Mouse (Mus musculus) T-helper 2 cell (primary cell): ENCODE results near the gene Imp3.

Source experiments
- in situ Hi-C: fragments of 300-600 bp; cut with MboI, MseI; formaldehyde crosslinking; loops from one replicate; pipeline ENCODE4 v1.15.1; 2025; ENCODE audit warnings: high pct_unique_total_duplicates

The Imp3 gene

DNA sequence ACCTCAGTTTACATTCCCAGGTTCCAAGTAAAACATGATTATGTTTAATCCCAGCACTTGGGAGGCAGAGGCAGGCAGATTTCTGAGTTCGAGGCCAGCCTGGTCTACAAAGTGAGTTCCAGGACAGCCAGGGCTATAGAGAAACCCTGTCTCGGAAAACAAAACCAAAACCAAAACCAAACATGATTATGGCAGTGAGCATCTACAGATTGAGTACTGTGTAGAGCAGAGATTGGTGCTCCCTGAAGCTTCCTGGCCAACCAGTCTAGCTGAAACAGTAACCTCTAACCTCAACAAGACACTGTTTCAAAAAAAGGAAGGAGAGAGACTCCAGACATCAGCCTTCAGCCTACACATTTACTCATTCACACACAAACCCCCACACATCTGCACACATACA is 21.4 kb downstream of the Imp3 start:
- in situ Hi-C loops: no loop called here

DNA sequence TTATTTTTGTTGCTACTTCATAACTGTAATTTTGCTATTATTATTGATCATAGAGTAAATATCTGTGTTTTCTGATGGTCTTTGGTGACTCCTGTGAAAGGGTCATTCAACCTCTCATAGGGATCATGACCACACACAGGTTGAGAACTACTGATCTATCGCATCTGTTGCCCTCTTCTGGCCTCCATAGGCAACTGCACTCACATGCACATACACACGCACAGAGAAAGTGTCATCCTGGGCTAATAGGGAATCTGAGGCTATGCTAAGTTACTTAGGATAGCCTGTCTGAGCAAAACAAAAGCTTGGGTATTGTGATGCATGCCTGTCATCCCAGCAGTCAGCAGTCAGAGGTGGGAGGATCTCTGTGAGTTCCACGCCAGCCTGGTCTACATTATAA is 24.3 kb downstream of the Imp3 start:
- in situ Hi-C loops: loop anchor here (10.0 kb wide), 2 partner anchors 63 to 1267 kb away; no protein-coding TSS in a partner anchor

DNA sequence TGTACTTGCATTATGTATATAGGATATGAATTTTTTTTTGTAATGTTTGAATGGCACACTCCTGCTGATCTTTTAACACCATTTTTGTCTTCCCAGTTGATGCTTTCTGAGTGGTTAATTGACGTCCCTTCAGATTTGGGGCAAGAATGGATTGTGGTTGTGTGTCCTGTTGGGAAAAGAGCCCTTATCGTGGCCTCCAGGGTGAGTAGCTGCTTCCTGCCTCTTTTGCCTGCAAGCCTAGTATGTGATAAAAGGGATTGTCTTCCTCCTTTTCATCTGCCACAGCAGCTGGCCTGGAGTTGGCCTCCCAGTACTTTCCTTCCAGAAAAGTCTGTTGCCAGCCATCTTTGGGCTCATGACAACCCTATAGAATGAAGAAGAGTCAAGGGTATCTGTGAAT is 32.9 kb downstream of the Imp3 start:
- in situ Hi-C loops: no loop called here

DNA sequence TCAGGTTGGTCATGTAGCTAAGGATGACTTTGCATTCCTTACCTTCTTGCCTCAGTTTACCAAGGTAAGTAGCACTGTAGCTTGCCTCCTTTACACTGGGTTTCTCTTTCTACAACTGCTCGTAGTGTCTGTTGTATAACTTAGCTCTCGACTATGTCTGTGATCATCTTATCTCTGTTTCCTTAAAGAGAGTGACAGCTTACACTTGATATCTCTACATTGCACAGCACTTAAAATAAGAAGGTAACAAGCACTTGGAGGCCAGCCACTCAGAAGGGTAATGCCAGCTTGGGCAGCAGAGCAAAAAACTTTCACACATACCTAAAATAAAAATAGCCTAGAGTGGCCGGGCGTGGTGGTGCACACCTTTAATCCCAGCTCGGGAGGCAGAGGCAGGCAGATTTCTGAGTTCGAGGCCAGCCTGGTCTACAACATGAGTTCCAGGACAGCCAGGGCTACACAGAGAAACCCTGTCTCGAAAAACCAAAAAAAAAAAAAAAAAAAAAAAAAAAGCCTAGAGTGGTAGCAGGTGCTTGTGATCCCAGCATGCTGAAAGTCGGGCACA is 36.8 kb downstream of the Imp3 start:
- in situ Hi-C loops: no loop called here

DNA sequence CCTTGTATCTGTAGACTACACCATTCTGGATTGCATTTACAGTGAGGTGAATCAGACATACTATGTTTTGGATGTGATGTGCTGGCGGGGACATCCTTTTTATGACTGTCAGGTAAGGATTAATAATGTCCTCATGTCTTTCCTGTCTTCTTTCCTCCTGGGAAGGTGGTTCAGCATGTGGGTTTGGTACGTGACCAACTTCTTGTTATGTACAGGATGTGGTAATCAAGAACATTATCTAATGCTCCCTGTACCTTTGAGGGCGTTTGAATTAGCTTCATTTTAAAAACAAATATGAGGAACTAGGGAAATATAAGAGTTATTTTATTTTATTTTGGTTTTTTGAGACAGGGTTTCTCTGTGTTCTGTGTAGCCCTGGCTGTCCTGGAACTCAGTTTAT is 37.9 kb downstream of the Imp3 start:
- in situ Hi-C loops: no loop called here

DNA sequence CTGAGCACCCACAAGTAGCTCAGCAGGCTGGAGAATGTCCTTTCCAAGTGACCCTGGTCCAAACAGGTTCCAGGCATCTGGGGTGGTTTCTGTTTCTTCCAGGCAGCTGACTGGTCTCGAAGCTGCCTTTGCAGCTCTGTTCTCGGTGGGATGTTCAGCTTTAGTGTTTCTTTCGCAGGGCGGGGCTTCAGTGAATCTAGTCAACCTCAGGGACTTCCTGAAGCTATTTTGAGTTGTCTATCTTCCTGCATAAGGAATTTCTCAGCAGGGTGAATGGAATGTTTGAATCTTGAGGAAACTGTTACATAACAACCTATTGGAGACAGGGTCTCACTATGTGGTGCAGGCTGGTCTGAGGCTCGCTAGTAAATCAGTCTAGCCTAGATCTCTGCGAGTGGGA is 42.9 kb downstream of the Imp3 start:
- in situ Hi-C loops: no loop called here

DNA sequence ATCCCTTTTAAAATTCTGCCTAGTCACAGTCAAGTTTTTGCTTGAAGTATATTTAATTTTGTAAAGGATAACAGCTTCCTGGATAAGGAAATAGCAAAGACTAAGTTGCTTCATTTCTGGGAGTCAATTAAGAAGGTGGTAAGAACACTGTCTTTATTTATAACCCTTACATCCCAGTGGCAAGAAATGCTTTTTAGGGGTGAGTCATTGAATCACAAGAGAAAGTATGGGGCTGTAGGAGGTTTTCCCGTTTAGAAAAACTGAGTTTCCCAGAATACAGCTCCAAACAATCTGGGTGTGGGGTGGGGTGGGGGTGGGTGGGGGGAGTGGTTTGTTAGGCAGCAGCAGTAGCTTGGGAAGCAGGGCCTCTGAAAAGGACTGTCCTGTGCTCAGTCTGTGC is 44.2 kb downstream of the Imp3 start:
- in situ Hi-C loops: no loop called here
